Mouse (Mus musculus) adrenal gland, postnatal 25 days (tissue): ENCODE measurements around the gene Iscu. TPM values are rescaled to one million over a fixed set of nuclear protein-coding genes. Genes with fewer than 3 reads are reported as not detected.

Experiments
- DNase-seq: peaks from one replicate; pipeline ENCODE4 v3.0.0; 2021; ENCODE audit warnings: mixed read lengths
- long read RNA-seq: library from polyadenylated mRNA; stranded (forward); transcript quantifications from one replicate; pipeline ENCODE4 v2.0.0, GENCODE M21; 2021
- total RNA-seq: library from RNA; stranded (reverse); gene quantifications from 2 replicates; pipeline ENCODE4 v1.2.3, GENCODE M21; 2021

The Iscu gene
- 708 and 898 TPM in 2 replicates for total RNA-seq
- long read RNA-seq, transcript Iscu-201 (5 exons, 957 nt): major isoform, 481 of 555 reads
- long read RNA-seq, transcript Iscu-203 (5 exons, 1,116 nt): minor isoform, 11 of 555 reads
- long read RNA-seq, transcript Iscu-202 (4 exons, 1,395 nt): minor isoform, 5 of 555 reads
- long read RNA-seq, transcript Iscu-205 (5 exons, 489 nt): minor isoform, 23 of 555 reads
- long read RNA-seq, partial matches to known transcripts: 8 of 555 reads
- long read RNA-seq, other reads (novel, unspliced or antisense): 27 of 555 reads

DNA sequence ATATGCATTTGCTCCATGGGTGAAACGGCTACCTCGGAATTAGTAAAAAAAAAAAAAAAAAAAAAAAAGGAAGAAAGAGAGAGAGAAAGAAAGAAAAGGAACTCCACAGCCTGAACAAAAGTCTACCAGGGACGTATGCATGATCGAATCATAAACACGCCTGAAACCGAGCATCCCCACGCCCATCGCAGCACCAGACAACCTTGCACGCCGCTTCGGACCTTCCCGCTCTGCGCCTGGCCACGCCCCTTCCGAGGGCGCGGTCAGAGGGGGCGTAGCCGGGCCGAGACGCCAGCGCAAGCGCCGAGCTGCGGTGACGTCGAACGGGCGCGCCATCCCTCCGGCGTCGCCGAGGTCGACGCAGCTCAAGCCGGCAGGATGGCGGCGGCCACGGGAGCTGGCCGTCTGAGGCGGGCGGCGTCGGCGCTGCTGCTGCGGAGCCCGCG, at the start of gene Iscu, which contains the start of gene Sart3:
TSS of gene Iscu (plus strand) at position 299 of the 446 bp plus-strand sequence.
TSS of gene Sart3 (minus strand) at position 61 of the 446 bp plus-strand sequence.
- peak; percentile 96 for DNase-seq

- no peak for DNase-seq
Measured at GRCm38 (mm10) chr5:113723567-113724237, 48.8 kb upstream of the Iscu start.

GRCm38 (mm10) chr5:113724446-113724845, 48.1 kb upstream of the Iscu start, which contains the start of gene 1700069L16Rik:
TSS of gene 1700069L16Rik (minus strand) at chr5:113724772.
- peak; percentile 80 for DNase-seq

DNA sequence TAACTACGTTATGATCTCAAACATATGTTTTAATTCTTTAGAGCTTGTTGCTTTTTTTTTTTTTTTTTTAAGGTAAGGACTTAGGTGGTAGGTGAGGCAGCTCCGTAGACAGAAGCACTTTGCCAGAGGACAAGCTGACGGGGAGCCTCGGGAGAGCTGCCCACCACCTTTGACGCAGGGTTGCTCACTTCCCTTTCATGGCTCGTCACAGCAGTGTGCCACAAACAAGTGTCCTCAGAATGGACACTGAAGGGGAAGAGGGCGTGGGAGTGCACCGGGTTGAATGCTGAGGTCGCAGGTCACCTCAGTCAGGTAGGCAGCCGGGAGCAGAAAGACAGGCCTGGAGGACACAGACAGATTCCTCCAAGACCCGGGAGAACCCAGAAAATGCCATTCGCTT, 47.1 kb upstream of the Iscu start:
- no peak for DNase-seq

- no peak for DNase-seq
Measured at GRCm38 (mm10) chr5:113726618-113727017, 45.9 kb upstream of the Iscu start.

- DNase-seq: no peak
Measured at GRCm38 (mm10) chr5:113727238-113727637, 45.3 kb upstream of the Iscu start.

GRCm38 (mm10) chr5:113728011-113728410, 44.5 kb upstream of the Iscu start:
- DNase-seq: no peak

GRCm38 (mm10) chr5:113728691-113729090, 43.9 kb upstream of the Iscu start:
- no peak for DNase-seq

GRCm38 (mm10) chr5:113730641-113731121, 41.9 kb upstream of the Iscu start:
- no peak for DNase-seq

GRCm38 (mm10) chr5:113731174-113731573, 41.4 kb upstream of the Iscu start:
- DNase-seq: no peak

GRCm38 (mm10) chr5:113732182-113732581, 40.4 kb upstream of the Iscu start:
- peak; percentile 66 for DNase-seq

DNA sequence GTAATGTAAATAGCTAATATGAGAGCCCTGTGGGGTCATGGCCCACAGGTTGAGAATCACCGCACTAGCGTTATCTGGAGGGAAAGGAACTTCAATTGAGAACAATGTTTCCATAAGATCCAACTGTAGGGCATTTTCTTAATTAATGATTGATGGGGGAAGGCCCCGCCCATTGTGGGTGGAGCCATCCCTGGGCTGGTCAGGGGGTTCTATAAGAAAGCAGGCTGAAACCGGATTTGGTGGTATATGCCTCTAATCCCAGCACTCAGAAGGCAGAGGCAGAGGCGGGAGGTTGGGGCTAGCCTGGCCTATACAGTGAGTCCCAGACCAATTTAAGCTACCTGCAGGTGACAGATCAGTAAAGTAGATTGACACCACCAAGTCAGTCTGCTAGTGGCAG, 38.2 kb upstream of the Iscu start:
- no peak for DNase-seq

- no peak for DNase-seq
Measured at GRCm38 (mm10) chr5:113735023-113735344, 37.6 kb upstream of the Iscu start.

GRCm38 (mm10) chr5:113735345-113736112, 37.0 kb upstream of the Iscu start, which contains the start of gene Ficd:
TSS of gene Ficd (plus strand) at chr5:113735803.
- DNase-seq: peak; percentile 94

GRCm38 (mm10) chr5:113736113-113736502, 36.4 kb upstream of the Iscu start:
- no peak for DNase-seq

DNA sequence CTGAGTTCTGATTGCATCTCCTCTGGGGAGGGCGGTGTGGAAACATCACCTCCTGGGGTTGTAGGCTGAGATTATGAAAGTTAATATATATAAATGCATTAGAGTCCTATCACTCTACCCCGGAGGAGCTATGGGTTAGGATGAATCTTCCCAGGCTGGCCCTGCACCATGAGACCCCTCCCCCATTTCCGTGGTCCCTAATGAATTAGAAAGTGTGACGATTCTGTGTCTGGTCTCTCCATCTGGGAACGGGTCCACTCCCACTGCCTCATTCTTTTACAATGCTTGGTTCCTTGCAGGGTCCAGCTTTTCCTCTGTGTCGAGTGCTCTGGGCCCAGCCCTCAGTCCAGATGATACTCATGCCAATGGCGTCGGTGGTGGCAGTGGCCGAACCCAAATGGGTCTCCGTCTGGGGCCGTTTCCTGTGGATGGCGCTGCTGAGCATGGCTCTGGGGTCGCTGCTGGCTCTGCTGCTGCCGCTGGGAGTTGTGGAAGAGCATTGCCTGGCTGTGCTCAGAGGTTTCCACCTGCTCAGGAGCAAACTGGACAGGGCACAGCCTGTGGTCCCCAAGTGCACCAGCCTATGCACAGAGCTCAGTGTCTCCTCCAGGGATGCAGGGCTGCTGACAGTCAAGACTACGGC, 35.9 kb upstream of the Iscu start:
- no peak for DNase-seq

GRCm38 (mm10) chr5:113737607-113738237, 34.8 kb upstream of the Iscu start:
- no peak for DNase-seq

GRCm38 (mm10) chr5:113747629-113748028, 24.9 kb upstream of the Iscu start:
- no peak for DNase-seq

DNA sequence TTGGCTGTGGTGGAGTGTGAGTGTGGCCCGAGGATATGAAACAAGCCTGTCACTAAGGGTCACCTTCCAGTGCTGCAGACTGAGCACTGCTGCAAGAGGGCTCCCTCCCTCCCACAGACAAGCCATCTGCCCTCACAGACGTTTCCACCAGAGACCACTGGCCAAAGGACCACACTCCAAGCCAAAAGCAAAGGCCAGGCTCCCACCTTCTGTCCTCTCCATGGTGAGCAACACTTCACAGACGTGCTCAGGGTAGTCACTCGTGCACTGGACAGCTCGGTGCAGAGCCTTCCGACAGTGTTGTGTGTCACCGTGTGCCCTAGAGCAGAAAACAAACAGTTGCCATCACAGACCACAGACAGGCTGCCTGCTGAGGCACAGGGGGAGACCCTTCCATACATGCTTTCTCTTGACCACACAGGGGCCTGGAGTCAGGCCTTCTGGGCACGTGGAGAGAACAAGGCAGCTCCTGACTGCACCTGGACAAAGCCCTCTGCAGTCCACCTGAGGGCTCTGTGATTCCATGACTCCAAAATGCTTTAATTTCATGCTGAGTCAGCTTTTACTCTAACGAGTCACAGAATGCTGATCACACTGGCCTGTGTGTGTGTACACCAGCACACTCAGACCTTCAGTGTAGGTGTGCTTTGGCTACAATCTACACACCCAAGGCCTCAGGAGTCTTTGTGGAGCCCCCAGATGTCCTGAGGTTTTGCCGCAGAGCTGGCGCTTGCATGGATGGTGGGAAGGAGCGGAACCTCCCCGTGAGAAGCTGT, 23.8 kb upstream of the Iscu start:
- no peak for DNase-seq

- DNase-seq: no peak
Measured at GRCm38 (mm10) chr5:113751521-113752157, 20.9 kb upstream of the Iscu start.
